Mouse (Mus musculus): ENCODE measurements at regions not wholly inside any gene's neighbourhood (a gene's known extent, or its start where the extent isn't known, plus 50 kb on each side); places are given as distances from the start of the nearest gene placed in this dataset.

GRCm38 (mm10) chr2:15335695-15336094 lies 190.6 kb upstream of the Malrd1 start:
- H3K4me2 ChIP-seq (ENCODE audit: insufficient read depth, low read depth, poor library complexity, severe bottlenecking): no peak overlapping the region
- dilution Hi-C loops (cut with MboI; ENCODE audit: extremely low pct_ligation_motif_present, extremely low pct_unique_long_range_greater_than_20kb, low sequenced_read_pairs): no loop called here
- H3K9me3 ChIP-seq (replicated peaks; ENCODE audit: low read length): no peaks in the 10 kb centered on the region
- H3K36me3 ChIP-seq (replicated peaks in 1 of 2; ENCODE audit: control insufficient read depth in 1 of 2, insufficient read depth in 1 of 2, low read length in 1 of 2): no peaks in the 10 kb centered on the region
- TF ChIP-seq MYC (IDR thresholded peaks at IDR 0.05; ENCODE audit: low read depth, low read length) (no peak), EP300 (IDR thresholded peaks at IDR 0.05; ENCODE audit: low read length) (no peak), PAX5 (IDR thresholded peaks at IDR 0.05; ENCODE audit: low read length) (no peak), JUN (IDR thresholded peaks at IDR 0.05; ENCODE audit: insufficient read depth, low read depth, low read length) (no peak), IRF4 (IDR thresholded peaks at IDR 0.05; ENCODE audit: low read depth, low read length) (no peak), HCFC1 (IDR thresholded peaks at IDR 0.05; ENCODE audit: low read depth, low read length) (no peak)
- H3K27me3 ChIP-seq (replicated peaks): no peaks in the 10 kb centered on the region
- no peaks in the 10 kb centered on the region for H3K4me1 ChIP-seq (ENCODE audit: control insufficient read depth in 1 of 2, insufficient read depth in 2 of 2)
- H3K9ac ChIP-seq (ENCODE audit: insufficient read depth, low read depth): no peak overlapping the region
- DNase-seq (ENCODE audit: extremely low read depth): no peak
- no peak overlapping the region for H3K27ac ChIP-seq (ENCODE audit: insufficient read depth, low read depth)
- H3K4me3 ChIP-seq (replicated peaks in 1 of 3; ENCODE audit: low read depth in 2 of 3, low read length in 2 of 3, poor library complexity in 1 of 3): no peak overlapping the region
- in situ Hi-C loops (cut with MboI; ENCODE audit: low pct_ligation_motif_present, low pct_unique_long_range_greater_than_20kb, low sequenced_read_pairs): no loop called here
- no peaks in the 10 kb centered on the region for H3K79me2 ChIP-seq (replicated peaks; ENCODE audit: control insufficient read depth, extremely low read depth, insufficient read depth, poor library complexity, severe bottlenecking)

- in situ Hi-C loops (cut with MboI; ENCODE audit: low pct_ligation_motif_present, low pct_unique_long_range_greater_than_20kb, low sequenced_read_pairs): no loop called here
- Histone ChIP-seq H3K36me3 (replicated peaks in 1 of 2; ENCODE audit: control insufficient read depth in 1 of 2, insufficient read depth in 1 of 2, low read length in 1 of 2) (no peaks in the 10 kb centered on the region), H3K4me2 (ENCODE audit: insufficient read depth, low read depth, poor library complexity, severe bottlenecking) (no peak overlapping the region), H3K27me3 (replicated peaks) (no peaks in the 10 kb centered on the region), H3K79me2 (replicated peaks; ENCODE audit: control insufficient read depth, extremely low read depth, insufficient read depth, poor library complexity, severe bottlenecking) (no peaks in the 10 kb centered on the region), H3K4me3 (replicated peaks in 1 of 3; ENCODE audit: low read depth in 2 of 3, low read length in 2 of 3, poor library complexity in 1 of 3) (no peak overlapping the region), H3K27ac (ENCODE audit: insufficient read depth, low read depth) (no peak overlapping the region), H3K9me3 (replicated peaks; ENCODE audit: low read length) (no peaks in the 10 kb centered on the region), H3K9ac (ENCODE audit: insufficient read depth, low read depth) (no peak overlapping the region), H3K4me1 (ENCODE audit: control insufficient read depth in 1 of 2, insufficient read depth in 2 of 2) (peaks cover 0 to 9% of the 10 kb centered on the region in 2 experiments; a peak in 2 of 4 replicates)
- peak; percentile 16 for DNase-seq (ENCODE audit: extremely low read depth)
- TF ChIP-seq NRF1 (IDR thresholded peaks at IDR 0.05; ENCODE audit: low read depth, low read length): no peak
- TF ChIP-seq MYC (IDR thresholded peaks at IDR 0.05; ENCODE audit: low read depth, low read length): no peak
- no peak for TF ChIP-seq ETS1 (conservative IDR thresholded peaks at IDR 0.05; ENCODE audit: low read depth, low read length)
- TF ChIP-seq ZC3H11A (IDR thresholded peaks at IDR 0.05; ENCODE audit: low read depth, low read length): no peak
- TF ChIP-seq MAX (IDR thresholded peaks at IDR 0.05; ENCODE audit: low read length): no peak
- no peak for TF ChIP-seq SIN3A (IDR thresholded peaks at IDR 0.05; ENCODE audit: low read length)
- TF ChIP-seq CHD1 (IDR thresholded peaks at IDR 0.05; ENCODE audit: low read depth, low read length): no peak
- TF ChIP-seq PAX5 (IDR thresholded peaks at IDR 0.05; ENCODE audit: low read length): no peak
- TF ChIP-seq JUND (conservative IDR thresholded peaks at IDR 0.05; ENCODE audit: low read depth, low read length): no peak
- dilution Hi-C loops (cut with MboI; ENCODE audit: extremely low pct_ligation_motif_present, extremely low pct_unique_long_range_greater_than_20kb, low sequenced_read_pairs): no loop called here
Observed at GRCm38 (mm10) chr2:15347946-15348345, 178.3 kb upstream of the Malrd1 start.

Data from CH12.LX (cell line).